Mouse (Mus musculus): Measurements from ENCODE around the gene Hbs1l.

Hbs1l gene

DNA sequence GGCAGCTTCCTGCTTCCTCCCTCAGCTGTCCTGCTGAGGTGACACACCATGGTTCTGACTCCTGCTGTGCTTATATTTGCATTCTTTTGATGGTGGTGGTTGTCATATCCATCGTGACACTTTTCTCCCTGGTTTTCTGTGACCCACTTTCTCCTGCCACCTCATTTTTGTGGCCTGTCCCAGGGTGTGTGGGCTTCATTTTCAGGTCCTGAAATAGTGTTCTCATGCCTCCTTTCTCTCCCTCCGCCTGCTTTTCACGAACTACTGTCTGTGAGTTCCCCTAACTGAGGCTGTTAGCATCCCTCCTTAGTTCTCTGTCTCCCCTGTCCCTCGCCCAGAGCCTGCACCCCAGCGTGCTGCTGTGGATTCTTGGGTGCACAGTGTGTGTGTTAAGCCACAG is 58.1 kb downstream of the Hbs1l start:
- ATAC-seq (ENCODE audit: insufficient number of reproducible peaks, low FRiP score, low TSS enrichment), result no peak

DNA sequence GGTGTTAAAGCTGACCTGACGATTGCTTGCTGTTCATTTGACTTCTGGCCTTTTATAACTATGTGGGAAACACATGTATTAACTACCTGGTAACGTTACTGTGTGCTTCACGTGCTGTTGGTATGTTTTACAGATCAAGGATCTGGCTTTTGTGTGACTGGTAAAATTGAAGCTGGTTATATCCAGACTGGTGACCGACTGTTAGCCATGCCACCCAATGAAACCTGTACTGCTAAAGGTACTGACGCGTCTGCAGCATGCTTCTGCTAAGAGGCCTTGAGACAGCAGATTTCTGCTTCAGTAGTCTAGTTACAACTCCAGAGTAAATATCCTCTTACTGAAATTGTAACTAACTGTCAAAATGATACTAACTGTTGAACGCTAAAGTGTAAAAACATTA is 58.7 kb downstream of the Hbs1l start:
- no peak for ATAC-seq (ENCODE audit: insufficient number of reproducible peaks, low FRiP score, low TSS enrichment)

DNA sequence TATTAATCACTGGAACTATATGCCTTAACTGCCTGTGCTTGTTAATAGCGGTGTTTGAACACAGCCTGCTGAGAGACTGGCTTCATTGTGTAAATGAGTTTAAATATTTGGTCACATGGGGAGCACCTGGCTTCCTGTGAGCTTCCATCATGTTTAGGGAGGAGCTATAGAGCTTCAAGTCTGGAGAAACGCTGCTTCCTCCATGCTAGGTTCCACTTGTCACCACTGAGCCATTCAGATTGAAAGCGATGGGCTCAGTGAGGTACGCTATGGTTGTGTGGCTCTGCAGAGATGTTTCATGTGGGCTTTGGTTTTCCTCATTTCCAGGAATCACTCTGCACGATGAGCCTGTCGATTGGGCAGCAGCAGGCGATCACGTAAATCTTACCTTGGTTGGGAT is 62.2 kb downstream of the Hbs1l start:
- ATAC-seq (ENCODE audit: insufficient number of reproducible peaks, low FRiP score, low TSS enrichment), result no peak

DNA sequence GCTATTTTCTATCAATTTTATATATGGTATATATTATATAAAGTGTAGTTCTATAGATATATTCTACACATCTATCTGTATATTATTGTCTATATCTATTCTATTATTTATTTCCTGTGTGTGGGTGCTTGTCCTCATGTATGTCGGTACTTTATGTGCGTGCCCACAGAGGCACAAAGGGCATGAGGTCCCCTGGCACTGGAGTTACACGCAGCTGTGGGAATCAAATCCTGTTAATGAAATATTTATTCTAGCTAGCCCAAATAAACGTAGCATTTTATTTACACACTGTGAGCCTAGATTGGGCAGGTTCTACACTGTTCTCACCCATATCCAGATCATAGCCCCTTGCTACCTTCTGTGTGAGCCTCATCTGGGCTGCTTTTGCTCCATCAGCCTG is 63.3 kb downstream of the Hbs1l start:
- ATAC-seq (ENCODE audit: insufficient number of reproducible peaks, low FRiP score, low TSS enrichment), result no peak

DNA sequence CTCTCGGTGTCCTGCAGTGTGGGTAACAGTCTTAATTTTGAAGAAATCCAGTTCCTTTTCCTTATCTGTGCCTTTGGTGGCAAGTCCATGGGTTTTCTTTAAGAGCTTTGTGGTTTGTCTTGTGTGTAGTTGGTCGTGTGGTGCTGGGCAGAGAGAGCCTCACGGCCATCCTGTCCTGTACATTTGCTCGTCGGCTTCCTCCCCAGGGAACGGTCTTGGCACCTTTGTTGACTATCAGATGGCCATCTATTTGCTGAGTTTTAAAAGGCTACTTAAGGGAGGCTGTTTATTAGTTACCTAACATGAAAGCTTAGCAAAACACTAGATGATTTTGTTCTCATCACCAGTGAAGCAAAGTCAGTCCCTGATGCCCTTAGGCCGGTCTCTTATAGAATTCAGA is 66.1 kb downstream of the Hbs1l start:
- no peak for ATAC-seq (ENCODE audit: insufficient number of reproducible peaks, low FRiP score, low TSS enrichment)

DNA sequence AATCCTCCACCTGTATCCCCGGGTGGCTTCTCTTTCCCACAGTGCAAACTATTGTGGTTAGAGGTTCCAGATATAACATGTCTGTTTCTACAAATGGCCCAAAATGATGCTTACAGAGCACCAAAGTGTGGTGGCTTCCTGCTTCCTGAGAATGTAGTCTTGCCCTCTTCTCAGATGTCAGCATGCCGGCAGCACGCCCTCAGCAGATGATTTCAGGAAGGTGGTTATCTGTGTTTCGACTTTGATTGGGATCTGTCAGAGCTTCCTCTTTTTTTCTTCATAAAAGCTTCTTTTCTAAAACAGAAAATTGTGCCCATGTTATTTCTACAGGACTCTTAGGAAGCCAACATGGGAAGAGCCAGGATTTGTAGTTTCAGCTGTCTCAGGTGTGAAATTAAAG is 67.5 kb downstream of the Hbs1l start:
- ATAC-seq (ENCODE audit: insufficient number of reproducible peaks, low FRiP score, low TSS enrichment), result no peak

DNA sequence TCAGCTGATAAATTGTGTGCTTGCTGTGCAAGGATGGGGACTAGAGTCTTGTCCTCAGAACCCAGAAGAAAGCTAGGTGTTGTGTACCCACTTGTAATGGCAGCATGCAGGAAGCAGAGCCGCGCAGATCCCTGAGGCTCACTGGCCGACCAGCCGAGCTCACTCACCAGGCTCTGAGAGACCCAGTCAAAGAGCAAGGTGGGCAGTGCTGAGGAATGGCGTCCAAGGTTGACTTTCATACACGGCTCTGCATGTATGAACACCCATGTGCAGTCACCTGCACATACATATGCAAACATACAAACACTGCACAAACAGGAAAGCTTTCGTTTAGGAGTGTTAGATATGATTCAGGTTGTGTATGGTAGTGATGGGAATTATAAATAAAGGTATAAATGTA is 69.2 kb downstream of the Hbs1l start:
- no peak for ATAC-seq (ENCODE audit: insufficient number of reproducible peaks, low FRiP score, low TSS enrichment)

DNA sequence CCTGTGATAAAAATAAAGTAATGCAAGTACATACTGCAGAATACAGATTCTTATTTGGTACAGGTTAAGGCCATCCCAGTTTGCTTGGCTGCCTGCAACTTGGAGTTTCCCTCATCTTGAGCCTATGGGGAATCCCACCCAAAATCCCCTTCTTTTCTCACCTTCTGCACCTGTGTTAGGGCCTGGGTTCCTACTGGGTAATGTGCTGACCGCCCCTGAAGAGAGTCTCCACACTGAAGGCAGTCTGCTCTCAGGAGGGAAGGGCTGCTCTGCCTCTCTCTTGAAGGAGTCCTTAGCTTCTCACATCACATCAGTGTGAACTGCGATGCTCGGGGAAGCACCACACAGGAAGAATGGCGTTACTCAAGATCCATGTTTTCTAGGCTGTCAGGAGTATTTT is 70.1 kb downstream of the Hbs1l start:
- no peak for ATAC-seq (ENCODE audit: insufficient number of reproducible peaks, low FRiP score, low TSS enrichment)

DNA sequence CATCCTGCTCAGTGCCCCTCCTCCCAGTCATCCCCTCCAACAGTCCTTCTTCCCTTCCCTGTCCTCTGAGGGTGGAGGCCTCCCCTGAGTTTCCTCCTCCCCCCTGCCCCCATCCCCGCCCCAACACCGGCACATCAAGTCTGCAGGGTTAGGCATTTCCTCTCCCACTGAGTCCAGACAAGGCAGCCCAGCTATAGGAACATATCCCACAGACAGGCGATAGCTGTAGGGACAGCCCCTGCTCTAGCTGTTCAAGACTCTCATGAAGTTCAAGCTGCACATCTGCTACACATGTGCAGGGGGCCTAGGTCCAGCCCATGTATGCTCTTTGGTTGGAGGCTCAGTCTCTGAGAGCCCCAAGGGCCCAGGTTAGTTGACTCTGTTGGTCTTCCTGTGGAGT is 70.7 kb downstream of the Hbs1l start:
- no peak for ATAC-seq (ENCODE audit: insufficient number of reproducible peaks, low FRiP score, low TSS enrichment)

DNA sequence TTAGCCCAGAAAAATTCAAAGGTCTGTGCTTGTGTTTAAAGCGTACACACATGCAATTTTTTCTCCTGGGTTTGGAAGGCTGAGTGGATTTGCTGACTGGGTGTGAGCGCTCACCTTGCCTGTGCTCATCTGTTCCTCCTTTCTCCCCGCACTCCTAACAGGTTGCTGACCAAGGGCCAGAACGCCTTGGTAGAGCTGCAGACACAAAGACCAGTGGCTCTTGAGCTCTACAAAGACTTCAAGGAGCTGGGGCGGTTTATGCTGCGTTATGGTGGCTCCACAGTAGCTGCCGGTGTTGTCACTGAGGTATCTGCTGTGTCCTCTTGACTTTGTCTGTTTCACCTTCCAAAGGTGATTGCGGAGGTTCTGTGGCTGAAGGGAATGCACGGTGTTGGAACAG is 71.7 kb downstream of the Hbs1l start:
- no peak for ATAC-seq (ENCODE audit: insufficient number of reproducible peaks, low FRiP score, low TSS enrichment)

DNA sequence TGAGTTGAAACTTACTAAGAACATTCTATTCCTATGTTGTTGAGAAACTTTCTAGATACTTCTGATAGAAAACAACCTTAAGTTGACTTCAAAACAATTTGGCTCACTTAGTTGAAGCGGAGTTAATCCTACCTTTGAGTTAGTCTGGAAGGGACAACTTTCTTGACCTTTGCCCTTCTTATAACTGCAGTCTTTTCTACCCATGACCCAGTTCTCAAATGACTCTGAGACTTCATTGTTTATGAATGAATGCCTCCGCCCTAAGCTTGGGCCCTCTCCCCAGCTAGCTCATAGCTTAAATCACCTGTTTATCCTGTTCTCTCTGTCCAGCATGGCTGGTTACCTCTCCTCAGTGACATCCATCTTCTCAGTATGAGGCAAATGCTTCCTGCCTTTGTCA is 73.8 kb downstream of the Hbs1l start:
- no peak for ATAC-seq (ENCODE audit: insufficient number of reproducible peaks, low FRiP score, low TSS enrichment)

DNA sequence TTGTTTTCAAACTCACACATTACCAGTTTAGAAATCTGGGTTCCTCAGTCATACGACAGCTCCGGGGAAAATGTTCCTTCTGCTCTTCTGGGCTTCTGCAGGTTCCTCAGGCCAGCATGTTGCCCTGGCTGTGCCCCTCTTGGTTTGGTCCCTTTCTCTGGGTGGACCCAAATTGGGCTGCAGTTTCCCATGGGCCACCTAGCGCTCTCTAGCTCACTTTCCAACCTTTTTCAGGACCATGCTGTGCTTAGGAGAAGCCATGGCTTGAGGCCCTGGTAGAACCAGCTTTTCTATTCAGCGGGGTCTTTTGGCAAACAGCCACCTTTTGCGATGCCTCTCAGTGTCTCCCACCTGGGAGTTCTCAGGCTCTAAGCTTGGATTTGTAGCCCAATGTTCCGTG is 76.5 kb downstream of the Hbs1l start:
- ATAC-seq (ENCODE audit: insufficient number of reproducible peaks, low FRiP score, low TSS enrichment), result no peak

DNA sequence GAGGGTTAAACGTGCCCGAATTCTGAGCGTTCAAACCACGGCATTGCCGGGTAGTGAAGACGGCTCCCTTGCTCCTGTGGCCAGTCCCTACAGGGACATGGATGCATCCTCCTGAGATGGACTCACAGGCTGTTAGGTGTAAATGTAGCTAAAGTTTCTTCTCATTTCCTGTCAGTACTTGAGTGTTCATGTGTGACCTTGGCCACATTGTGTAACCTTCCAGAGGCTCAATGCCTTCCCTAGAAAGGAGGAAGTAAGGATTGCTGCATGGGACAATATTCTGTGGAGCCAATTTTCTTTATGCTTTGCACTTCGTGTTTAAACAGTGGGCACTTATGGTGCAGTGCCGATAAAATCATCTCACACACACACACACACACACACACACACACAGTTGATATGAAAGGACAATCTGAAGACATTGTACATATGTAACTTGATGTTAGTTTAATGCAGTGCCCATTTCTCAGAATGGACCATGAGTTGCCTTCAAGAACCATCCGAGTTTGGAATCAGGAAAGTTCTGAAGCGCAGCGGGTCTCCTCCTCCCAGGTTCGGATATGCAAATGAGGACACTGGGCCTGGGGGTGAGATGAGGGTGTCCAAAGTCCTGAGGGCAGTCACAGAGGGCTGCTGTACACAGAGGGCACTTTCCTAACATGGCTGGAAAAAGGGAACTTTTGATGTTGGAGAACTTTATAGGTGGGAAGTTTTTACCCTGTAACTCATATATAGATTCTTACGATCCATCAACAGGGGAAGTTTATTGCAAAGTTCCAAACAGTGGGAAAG is 81.1 kb downstream of the Hbs1l start, which contains the start of gene Aldh8a1:
Gene Aldh8a1 (plus strand): TSS at position 610 of the 792 bp plus-strand sequence.
- no peak for ATAC-seq (ENCODE audit: insufficient number of reproducible peaks, low FRiP score, low TSS enrichment)

DNA sequence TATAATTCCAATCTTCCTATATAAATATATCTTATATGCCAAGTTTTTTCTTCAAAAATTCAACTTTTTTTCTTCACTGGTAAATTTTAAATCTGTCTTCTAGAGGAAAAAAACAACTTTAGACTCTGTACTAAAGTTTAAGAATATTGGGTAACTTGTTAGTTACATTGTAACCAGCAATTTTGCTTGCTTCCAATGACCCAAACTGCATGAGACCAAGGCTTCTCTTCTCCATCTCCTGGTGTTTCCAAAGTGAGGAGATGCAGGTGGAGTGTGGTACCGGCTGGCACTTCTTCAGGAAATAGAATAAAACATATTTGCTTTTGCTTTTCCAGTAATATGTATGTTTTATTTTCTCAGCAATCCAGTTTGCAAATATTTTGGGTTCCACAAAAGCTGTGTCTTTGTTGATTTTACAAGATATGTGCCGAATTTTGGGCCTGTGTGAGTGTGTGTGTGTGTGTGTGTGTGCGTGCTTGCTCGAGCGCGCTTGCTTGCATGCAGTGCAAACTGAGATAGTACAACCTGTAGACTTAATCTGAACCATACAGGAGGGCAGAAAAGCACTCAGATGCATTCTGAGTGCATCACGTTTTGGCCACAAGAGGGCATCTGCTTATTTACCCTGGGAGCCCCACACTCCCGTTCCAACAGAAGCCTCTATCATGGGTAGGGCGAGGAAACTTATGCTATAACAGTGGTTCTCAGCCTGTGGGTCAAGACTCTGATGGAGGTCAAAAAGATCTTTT is 82.6 kb downstream of the Hbs1l start:
- ATAC-seq (ENCODE audit: insufficient number of reproducible peaks, low FRiP score, low TSS enrichment), result no peak

DNA sequence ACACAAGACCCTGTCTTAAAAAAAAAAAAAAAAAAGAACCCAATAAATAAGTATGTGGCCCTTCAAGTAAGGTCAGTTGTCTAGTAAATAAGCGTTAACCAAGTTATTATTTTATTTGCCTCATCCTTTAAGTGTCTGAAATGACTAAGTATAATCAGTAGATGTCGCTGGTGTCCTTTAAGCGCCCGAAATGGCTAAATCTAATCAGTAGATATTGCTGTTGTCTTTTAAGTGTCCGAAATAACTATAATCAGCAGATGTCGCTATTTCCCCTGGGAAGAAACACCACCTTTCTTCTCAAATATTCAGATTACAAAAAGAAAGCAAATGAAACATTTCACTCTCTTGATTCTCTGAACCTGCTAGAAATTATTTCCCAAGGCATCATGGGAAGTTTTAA is 87.1 kb downstream of the Hbs1l start:
- ATAC-seq (ENCODE audit: insufficient number of reproducible peaks, low FRiP score, low TSS enrichment), result peak; percentile 17; the same call in 1 of the 2 replicates

DNA sequence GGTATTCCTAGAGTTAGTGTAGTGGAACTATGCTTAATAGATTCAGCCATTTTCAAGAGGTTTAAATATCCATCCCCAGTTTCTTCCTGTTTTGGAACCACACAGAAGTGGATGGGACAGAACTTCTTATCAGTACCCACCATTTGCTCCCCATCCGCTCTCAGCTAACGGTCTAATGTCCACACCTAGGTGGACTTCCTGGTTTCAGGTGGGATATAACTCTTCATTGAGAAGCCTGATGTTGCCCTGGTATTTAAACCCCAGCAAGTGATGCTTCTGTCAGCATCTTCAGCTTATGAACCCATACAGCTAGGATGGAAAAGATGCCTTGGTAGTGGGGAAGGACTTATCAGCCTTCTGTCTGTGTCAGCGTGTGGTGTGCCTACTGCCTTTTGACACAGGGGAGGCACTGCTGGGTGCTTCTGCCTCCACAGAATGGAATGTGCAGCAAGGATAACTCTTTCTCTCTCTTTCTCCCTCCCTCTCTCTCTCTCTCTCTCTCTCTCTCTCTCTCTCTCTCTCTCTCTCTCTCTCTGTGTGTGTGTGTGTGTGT is 89.4 kb downstream of the Hbs1l start:
- no peak for ATAC-seq (ENCODE audit: insufficient number of reproducible peaks, low FRiP score, low TSS enrichment)

DNA sequence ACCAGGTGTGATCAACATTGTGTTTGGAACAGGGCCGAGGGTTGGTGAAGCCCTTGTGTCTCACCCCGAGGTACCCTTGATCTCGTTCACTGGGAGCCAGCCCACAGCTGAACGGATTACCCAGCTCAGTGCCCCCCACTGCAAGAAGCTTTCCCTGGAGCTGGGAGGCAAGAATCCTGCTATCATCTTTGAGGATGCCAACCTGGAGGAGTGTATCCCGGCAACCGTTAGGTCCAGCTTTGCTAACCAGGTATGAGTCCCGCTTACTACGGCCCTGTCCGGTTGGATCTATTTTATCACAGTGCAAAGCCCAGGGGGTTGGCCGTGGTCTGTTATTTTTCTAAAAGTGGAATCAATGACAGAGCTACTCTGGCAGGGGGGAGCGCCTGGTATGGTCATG is 93.3 kb downstream of the Hbs1l start:
- ATAC-seq (ENCODE audit: insufficient number of reproducible peaks, low FRiP score, low TSS enrichment), result no peak

DNA sequence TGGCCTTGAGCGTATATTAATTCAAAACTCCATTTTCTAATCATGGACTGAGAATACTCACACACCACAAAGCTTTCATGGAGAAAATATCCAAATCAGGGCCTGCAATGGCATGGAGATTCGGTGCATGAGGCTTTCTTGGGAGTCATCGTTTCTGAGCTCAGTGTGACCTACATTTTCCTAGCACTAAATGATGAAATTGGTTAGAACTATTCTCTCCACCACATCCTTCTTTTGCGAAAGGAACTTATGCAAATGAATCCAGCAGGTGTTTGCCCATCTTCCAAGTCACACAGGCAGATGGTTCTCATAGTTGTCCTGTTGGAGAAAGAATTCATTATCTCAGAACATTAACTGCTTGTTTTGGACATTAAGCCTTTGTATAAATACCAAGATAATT is 94.7 kb downstream of the Hbs1l start:
- ATAC-seq (ENCODE audit: insufficient number of reproducible peaks, low FRiP score, low TSS enrichment), result no peak

DNA sequence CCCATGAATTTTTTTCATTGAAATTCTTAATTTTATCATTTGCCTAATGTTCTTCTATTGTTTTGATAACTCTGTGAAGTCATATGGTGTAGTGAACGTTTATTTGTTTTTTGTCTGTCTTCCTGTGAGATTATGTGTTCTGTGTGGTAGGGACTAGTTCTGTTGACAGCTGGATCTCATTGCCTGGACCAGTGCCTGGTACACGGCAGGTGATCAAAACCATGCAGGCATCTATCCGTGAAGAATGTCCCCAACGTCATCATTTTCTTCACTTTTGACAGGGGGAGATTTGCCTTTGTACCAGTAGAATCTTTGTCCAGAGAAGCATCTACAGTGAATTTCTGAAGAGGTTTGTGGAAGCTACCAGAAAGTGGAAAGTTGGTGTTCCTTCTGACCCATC is 95.5 kb downstream of the Hbs1l start:
- ATAC-seq (ENCODE audit: insufficient number of reproducible peaks, low FRiP score, low TSS enrichment), result no peak

DNA sequence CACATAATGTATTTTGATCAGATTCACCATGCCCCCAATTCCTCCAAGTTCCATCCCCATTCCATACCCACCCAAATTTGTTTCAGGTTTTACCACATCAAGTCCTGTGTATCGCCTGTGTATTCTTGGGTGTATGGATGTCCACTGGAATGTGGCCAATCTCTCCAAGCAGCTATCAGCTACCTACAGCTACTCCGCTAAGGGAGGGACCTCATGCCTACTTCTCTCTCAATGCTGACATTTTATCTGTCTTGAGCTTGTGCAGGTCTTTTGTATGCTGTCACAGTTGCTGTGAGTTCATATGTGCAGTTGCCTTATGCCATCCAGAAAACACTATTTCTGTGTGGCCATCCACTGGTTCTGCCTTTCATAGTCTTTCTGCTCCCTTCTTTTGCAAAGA is 97.6 kb downstream of the Hbs1l start:
- ATAC-seq (ENCODE audit: insufficient number of reproducible peaks, low FRiP score, low TSS enrichment), result no peak

DNA sequence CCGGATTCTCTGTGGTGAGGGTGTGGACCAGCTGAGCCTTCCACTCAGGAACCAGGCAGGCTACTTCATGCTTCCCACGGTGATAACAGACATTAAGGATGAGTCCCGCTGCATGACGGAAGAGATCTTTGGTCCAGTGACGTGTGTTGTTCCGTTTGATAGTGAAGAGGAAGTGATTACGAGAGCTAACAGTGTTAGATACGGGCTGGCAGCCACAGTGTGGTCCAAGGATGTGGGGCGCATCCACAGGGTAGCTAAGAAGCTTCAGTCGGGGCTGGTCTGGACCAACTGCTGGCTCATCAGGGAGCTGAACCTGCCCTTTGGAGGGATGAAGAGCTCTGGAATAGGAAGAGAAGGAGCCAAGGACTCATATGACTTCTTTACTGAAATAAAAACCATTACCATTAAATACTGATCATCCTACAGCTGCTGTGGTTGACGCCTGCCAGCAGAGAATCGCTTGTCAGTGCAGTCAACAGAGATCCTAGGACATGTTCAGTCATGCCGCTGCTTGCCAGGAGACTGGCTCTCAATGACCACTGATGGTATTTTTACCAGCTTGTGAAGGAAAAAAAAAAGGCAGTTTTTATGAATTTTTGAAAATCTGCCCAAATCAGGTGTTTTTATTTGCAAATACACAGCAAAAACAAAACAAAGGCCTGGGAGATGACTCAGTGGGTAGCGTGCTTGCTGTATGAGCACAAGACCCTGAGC is 99.8 kb downstream of the Hbs1l start:
- ATAC-seq (ENCODE audit: insufficient number of reproducible peaks, low FRiP score, low TSS enrichment), result no peak
